Comparison of ENCODE assay signal across 31 mouse cellular contexts in genomic region chr11:101194643-101195042, GRCm38 (mm10). TPM values are rescaled to one million over a fixed set of nuclear protein-coding genes. Genes with fewer than 3 reads are reported as not detected.
DNase-seq lines count a peak whose midpoint lies in the region; ATAC-seq and TF ChIP-seq lines count a peak whose summit lies in the region.
"Had no signal": no experiment of that assay in that cellular context is flagged by ENCODE, and none has a peak within 500 bp of the region (broad histone marks: within the 10 kb centered on the region; RNA-seq: fewer than 3 reads in every experiment).

No protein-coding gene starts in this region.

- peaks cover 53% of the 10 kb centered on the region for H3K36me3 ChIP-seq in heart, embryonic 14.5 days (ENCODE audit: control insufficient read depth, insufficient read depth, low read length)
- no peaks in the 10 kb centered on the region; the same call in 1 of the 2 replicates for H3K36me3 ChIP-seq in heart, adult 2 months (ENCODE audit: control insufficient read depth, insufficient read depth, low read length)
- H3K36me3 ChIP-seq in liver, embryonic 13.5 days: peaks cover 39% of the 10 kb centered on the region
- H3K36me3 ChIP-seq in liver, postnatal 0 days (replicated peaks; ENCODE audit: insufficient read depth, low read length): peaks cover 35% of the 10 kb centered on the region
- no peaks in the 10 kb centered on the region; the same call in 1 of the 2 replicates for H3K36me3 ChIP-seq in forebrain, embryonic 12.5 days (replicated peaks)

- no peaks in the 10 kb centered on the region for H3K27me3 ChIP-seq in heart, embryonic 14.5 days (ENCODE audit: control insufficient read depth, insufficient read depth, low read length)
- H3K27me3 ChIP-seq in heart, adult 2 months (ENCODE audit: control insufficient read depth, insufficient read depth, low read length): no peaks in the 10 kb centered on the region
- H3K27me3 ChIP-seq in liver, embryonic 13.5 days: no peaks in the 10 kb centered on the region
- H3K27me3 ChIP-seq in liver, postnatal 0 days (ENCODE audit: insufficient read depth, low read length): no peaks in the 10 kb centered on the region
- H3K27me3 ChIP-seq in forebrain, embryonic 12.5 days: no peaks in the 10 kb centered on the region
- H3K27me3 ChIP-seq: embryonic facial prominence, embryonic 15.5 days; forebrain, embryonic 13.5 days; liver, embryonic 12.5 days; neural tube, embryonic 12.5 days had no signal

- H3K4me3 ChIP-seq in heart, embryonic 14.5 days (ENCODE audit: control insufficient read depth in 1 of 2, insufficient read depth in 1 of 2, low read depth in 1 of 2, low read length in 2 of 2): no peak overlapping the region
- no peak overlapping the region for H3K4me3 ChIP-seq in heart, adult 2 months
- no peak overlapping the region for H3K4me3 ChIP-seq in liver, embryonic 13.5 days (replicated peaks)
- H3K4me3 ChIP-seq in liver, postnatal 0 days (ENCODE audit: low read depth, low read length): no peak overlapping the region
- H3K4me3 ChIP-seq in forebrain, embryonic 12.5 days (replicated peaks): no peak overlapping the region
- H3K4me3 ChIP-seq: embryonic facial prominence, embryonic 15.5 days; forebrain, embryonic 13.5 days; liver, embryonic 12.5 days; midbrain, embryonic 10.5 days; myocyte; neural tube, embryonic 12.5 days had no signal

- H3K9me3 ChIP-seq in heart, embryonic 14.5 days (ENCODE audit: control insufficient read depth, low read length): no peaks in the 10 kb centered on the region
- H3K9me3 ChIP-seq in liver, embryonic 13.5 days (replicated peaks): no peaks in the 10 kb centered on the region
- H3K9me3 ChIP-seq in liver, postnatal 0 days (ENCODE audit: low read length): no peaks in the 10 kb centered on the region
- no peaks in the 10 kb centered on the region for H3K9me3 ChIP-seq in forebrain, embryonic 12.5 days
- H3K9me3 ChIP-seq: embryonic facial prominence, embryonic 15.5 days; forebrain, embryonic 13.5 days; liver, embryonic 12.5 days; midbrain, embryonic 10.5 days; neural tube, embryonic 12.5 days had no signal

- H3K9ac ChIP-seq in heart, embryonic 14.5 days (ENCODE audit: low read length): no peak overlapping the region
- no peak overlapping the region for H3K9ac ChIP-seq in heart, adult 2 months (ENCODE audit: low read depth, low read length)
- 0 out of 2 replicates have a peak overlapping the region, but pooled peaks have one; percentile 8 for H3K9ac ChIP-seq in liver, embryonic 13.5 days
- no peak overlapping the region for H3K9ac ChIP-seq in liver, postnatal 0 days (replicated peaks)
- H3K9ac ChIP-seq in forebrain, embryonic 12.5 days: no peak overlapping the region
- H3K9ac ChIP-seq: embryonic facial prominence, embryonic 15.5 days; forebrain, embryonic 13.5 days; hindbrain, embryonic 14.5 days; liver, embryonic 12.5 days; neural tube, embryonic 12.5 days had no signal

- TF ChIP-seq EP300 in heart, adult 2 months (IDR thresholded peaks at IDR 0.05; ENCODE audit: insufficient read depth, low read depth, low read length): no peak
- no peak for TF ChIP-seq EP300 in liver, postnatal 0 days (IDR thresholded peaks at IDR 0.05; ENCODE audit: low read depth)

- intact Hi-C loops in heart, adult 2 months (cut with DNase I): no loop called here

- 0 out of 4 replicates have a peak overlapping the region, but pooled peaks have one; percentile 9 to 25 for H3K27ac ChIP-seq in heart, embryonic 14.5 days (replicated peaks in 1 of 2; ENCODE audit: control insufficient read depth in 1 of 2, insufficient read depth in 1 of 2, low read depth in 2 of 2, low read length in 2 of 2)
- H3K27ac ChIP-seq in heart, adult 2 months: no peak overlapping the region
- H3K27ac ChIP-seq in liver, embryonic 13.5 days: no peak overlapping the region
- no peak overlapping the region for H3K27ac ChIP-seq in liver, postnatal 0 days (ENCODE audit: low read depth)
- no peak overlapping the region for H3K27ac ChIP-seq in forebrain, embryonic 12.5 days
- H3K27ac ChIP-seq: embryonic facial prominence, embryonic 15.5 days; forebrain, embryonic 13.5 days; hindbrain, embryonic 14.5 days; liver, embryonic 12.5 days; midbrain, embryonic 10.5 days; neural tube, embryonic 12.5 days; stomach, postnatal 0 days had no signal

- 79% methylated on average over 6 of the region's 6 CpGs for WGBS in heart, embryonic 14.5 days
- WGBS in heart, adult 2 months: 53% methylated on average over 6 of the region's 6 CpGs
- WGBS in liver, embryonic 13.5 days (ENCODE audit: insufficient replicate concordance): 64% methylated on average over 6 of the region's 6 CpGs
- 74% methylated on average over 6 of the region's 6 CpGs for WGBS in liver, postnatal 0 days (ENCODE audit: insufficient replicate concordance)
- WGBS in forebrain, embryonic 12.5 days: 90% methylated on average over 6 of the region's 6 CpGs

- no peak for TF ChIP-seq POLR2A in heart, adult 2 months (IDR thresholded peaks at IDR 0.05; ENCODE audit: insufficient read depth, low read depth, low read length)

- no peak overlapping the region for H3K4me2 ChIP-seq in heart, embryonic 14.5 days (ENCODE audit: low read length)
- no peak overlapping the region for H3K4me2 ChIP-seq in liver, embryonic 13.5 days
- no peak overlapping the region for H3K4me2 ChIP-seq in liver, postnatal 0 days (ENCODE audit: low read depth, low read length)
- H3K4me2 ChIP-seq in forebrain, embryonic 12.5 days: no peak overlapping the region
- H3K4me2 ChIP-seq: embryonic facial prominence, embryonic 15.5 days; forebrain, embryonic 13.5 days; heart, embryonic 11.5 days; hindbrain, embryonic 14.5 days; liver, embryonic 12.5 days; neural tube, embryonic 12.5 days had no signal

- H3K4me1 ChIP-seq in heart, embryonic 14.5 days (ENCODE audit: control insufficient read depth in 2 of 2, insufficient read depth in 2 of 2, low read length in 2 of 2): peaks cover 27 to 43% of the 10 kb centered on the region in 2 experiments
- H3K4me1 ChIP-seq in heart, adult 2 months (ENCODE audit: control insufficient read depth, insufficient read depth, low read length): peaks cover 7% of the 10 kb centered on the region
- H3K4me1 ChIP-seq in liver, embryonic 13.5 days (replicated peaks): peaks cover 39% of the 10 kb centered on the region
- peaks cover 15% of the 10 kb centered on the region for H3K4me1 ChIP-seq in liver, postnatal 0 days (ENCODE audit: insufficient read depth)
- peaks cover 16% of the 10 kb centered on the region for H3K4me1 ChIP-seq in forebrain, embryonic 12.5 days

- H3K79me2 ChIP-seq in heart, adult 2 months (replicated peaks; ENCODE audit: control insufficient read depth, insufficient read depth, low read length): no peaks in the 10 kb centered on the region

- TF ChIP-seq CTCF in heart, adult 2 months (IDR thresholded peaks at IDR 0.05): no peak
- no peak for TF ChIP-seq CTCF in liver, postnatal 0 days (IDR thresholded peaks at IDR 0.05; ENCODE audit: low read depth)

- ATAC-seq in heart, embryonic 14.5 days (ENCODE audit: insufficient number of reproducible peaks, insufficient read depth, low FRiP score, low read depth): no peak
- ATAC-seq in liver, embryonic 13.5 days (ENCODE audit: low read depth): no peak
- no peak for ATAC-seq in liver, postnatal 0 days
- no peak for ATAC-seq in forebrain, embryonic 12.5 days (ENCODE audit: low FRiP score)
- ATAC-seq: activated CD4-positive, CD25-positive, alpha-beta regulatory T cell, adult 4 months; CD4-positive, CD25-positive, alpha-beta regulatory T cell, adult 4 months; forebrain, embryonic 13.5 days; inflammation-experienced regulatory T-cells, adult 6 months; liver, embryonic 12.5 days had no signal

- no peak for DNase-seq in heart, adult 2 months
- DNase-seq in liver, embryonic 13.5 days: no peak
- DNase-seq in liver, postnatal 0 days: no peak
- DNase-seq in thymus, postnatal 25 days: peak; percentile 35
- DNase-seq in thymus, adult 18-20 months: no peak
- DNase-seq: adrenal gland, adult 2 months; adrenal gland, postnatal 36 days; gastrocnemius, postnatal 10 days; kidney, adult 11 months; kidney, postnatal 36 days; layer of hippocampus, postnatal 36 days; left cerebral cortex, postnatal 4 days; lung, adult 2 months; right cerebral cortex, adult 18-20 months; right cerebral cortex, postnatal 4 days had no signal

RNA-seq across cellular contexts. Expression of gene Ccr10, which starts 19.4 kb away (rescaled TPM):
- 0.30 TPM in 1 of 2 replicates, not detected in the other for polyA plus RNA-seq in heart, embryonic 14.5 days (2014; fragmentation: Nextera tagmentation; extraction: Ambion mirVana)
- total RNA-seq in heart, adult 2 months (2021): not detected
- 0.14 TPM in 1 of 2 replicates, not detected in the other for polyA plus RNA-seq in heart, adult 2 months (2012; rRNA removed)
- not detected in 2 replicates for polyA plus RNA-seq in liver, embryonic 13.5 days (2015; fragmentation: Nextera tagmentation; extraction: Ambion mirVana)
- polyA plus RNA-seq in liver, postnatal 0 days (2015; fragmentation: Nextera tagmentation; extraction: Ambion mirVana): 0.09 TPM in 2 replicates
- polyA plus RNA-seq in forebrain, embryonic 12.5 days (2016; fragmentation: Nextera tagmentation; extraction: Ambion mirVana): 0.10 TPM in 1 of 2 replicates, not detected in the other
- total RNA-seq: gastrocnemius, postnatal 10 days; hematopoietic stem cell, adult 5-6 weeks; layer of hippocampus, postnatal 36 days; left cerebral cortex, postnatal 4 days; megakaryocyte progenitor cell, adult 5-6 weeks had no signal
- polyA plus RNA-seq: forebrain, embryonic 13.5 days had no signal

RNA-seq across cellular contexts. Expression of gene Plekhh3, which starts 23.5 kb away (rescaled TPM):
- polyA plus RNA-seq in heart, embryonic 14.5 days (2014; fragmentation: Nextera tagmentation; extraction: Ambion mirVana): 11.3 and 12.8 TPM in 2 replicates
- 10 to 100 TPM; 14.3 to 28.1 TPM for total RNA-seq in heart, adult 2 months (2021)
- polyA plus RNA-seq in heart, adult 2 months (2012; rRNA removed): 24.4 and 26.7 TPM in 2 replicates
- polyA plus RNA-seq in liver, embryonic 13.5 days (2015; fragmentation: Nextera tagmentation; extraction: Ambion mirVana): 1.0 and 1.1 TPM in 2 replicates
- 1.6 and 3.4 TPM in 2 replicates for polyA plus RNA-seq in liver, postnatal 0 days (2015; fragmentation: Nextera tagmentation; extraction: Ambion mirVana)
- 9.2 and 9.6 TPM in 2 replicates for polyA plus RNA-seq in forebrain, embryonic 12.5 days (2016; fragmentation: Nextera tagmentation; extraction: Ambion mirVana)
- total RNA-seq: hematopoietic stem cell, adult 5-6 weeks had no signal
- polyA plus RNA-seq: activated CD4-positive, CD25-positive, alpha-beta regulatory T cell, adult 4 months; CD4-positive, CD25-positive, alpha-beta regulatory T cell, adult 4 months; inflammation-experienced regulatory T-cells, adult 6 months had no signal

RNA-seq across cellular contexts. Expression of gene Cntnap1, which starts 24.3 kb away (rescaled TPM):
- 0.69 and 1.1 TPM in 2 replicates for polyA plus RNA-seq in heart, embryonic 14.5 days (2014; fragmentation: Nextera tagmentation; extraction: Ambion mirVana)
- 1 to 10 TPM; 1.3 to 1.5 TPM for total RNA-seq in heart, adult 2 months (2021)
- 3.1 and 4.0 TPM in 2 replicates for polyA plus RNA-seq in heart, adult 2 months (2012; rRNA removed)
- 0.09 and 0.12 TPM in 2 replicates for polyA plus RNA-seq in liver, embryonic 13.5 days (2015; fragmentation: Nextera tagmentation; extraction: Ambion mirVana)
- polyA plus RNA-seq in liver, postnatal 0 days (2015; fragmentation: Nextera tagmentation; extraction: Ambion mirVana): 1.4 and 1.5 TPM in 2 replicates
- polyA plus RNA-seq in forebrain, embryonic 12.5 days (2016; fragmentation: Nextera tagmentation; extraction: Ambion mirVana): 0.46 and 0.57 TPM in 2 replicates
- total RNA-seq: hematopoietic stem cell, adult 5-6 weeks had no signal

RNA-seq across cellular contexts. Expression of gene Ezh1, which starts 31.6 kb away (rescaled TPM):
- 13.6 and 16.6 TPM in 2 replicates for polyA plus RNA-seq in heart, embryonic 14.5 days (2014; fragmentation: Nextera tagmentation; extraction: Ambion mirVana)
- total RNA-seq in heart, adult 2 months (2021): 10 to 100 TPM; 29.8 to 31.4 TPM
- 26.1 and 34.1 TPM in 2 replicates for polyA plus RNA-seq in heart, adult 2 months (2012; rRNA removed)
- 6.6 and 7.4 TPM in 2 replicates for polyA plus RNA-seq in liver, embryonic 13.5 days (2015; fragmentation: Nextera tagmentation; extraction: Ambion mirVana)
- polyA plus RNA-seq in liver, postnatal 0 days (2015; fragmentation: Nextera tagmentation; extraction: Ambion mirVana): 4.2 and 5.0 TPM in 2 replicates
- polyA plus RNA-seq in forebrain, embryonic 12.5 days (2016; fragmentation: Nextera tagmentation; extraction: Ambion mirVana): 11.1 and 12.5 TPM in 2 replicates

RNA-seq across cellular contexts. Expression of gene Tubg2, which starts 38.9 kb away (rescaled TPM):
- polyA plus RNA-seq in heart, embryonic 14.5 days (2014; fragmentation: Nextera tagmentation; extraction: Ambion mirVana): 4.1 and 4.4 TPM in 2 replicates
- 1 to 10 TPM; 3.5 TPM for total RNA-seq in heart, adult 2 months (2021)
- 2.1 and 2.9 TPM in 2 replicates for polyA plus RNA-seq in heart, adult 2 months (2012; rRNA removed)
- 0.29 and 0.37 TPM in 2 replicates for polyA plus RNA-seq in liver, embryonic 13.5 days (2015; fragmentation: Nextera tagmentation; extraction: Ambion mirVana)
- 0.12 and 0.22 TPM in 2 replicates for polyA plus RNA-seq in liver, postnatal 0 days (2015; fragmentation: Nextera tagmentation; extraction: Ambion mirVana)
- polyA plus RNA-seq in forebrain, embryonic 12.5 days (2016; fragmentation: Nextera tagmentation; extraction: Ambion mirVana): 7.6 and 8.3 TPM in 2 replicates
- total RNA-seq: hematopoietic stem cell, adult 5-6 weeks; megakaryocyte progenitor cell, adult 5-6 weeks had no signal

Comparison
In these comparisons a context has a peak if more than half of its experiments do, and no peak if none do; other contexts are left out.
1. H3K27ac ChIP-seq: peak in heart, embryonic 14.5 days (2 of 2); none in heart, adult 2 months (single experiment), liver, embryonic 13.5 days (single experiment), liver, postnatal 0 days (single experiment) and forebrain, embryonic 12.5 days (single experiment).